Mouse (Mus musculus) spleen, adult 2 months (tissue): ENCODE data around the gene Prkce.

Source experiments
- CTCF ChIP-seq: fragments of 200-500 bp; IDR thresholded peaks from 2 replicates; pipeline ENCODE4 v1.5.1; 2011; ENCODE audit warnings: mild to moderate bottlenecking, inconsistent platforms; ENCODE audit not compliant: insufficient read depth, insufficient read length, insufficient replicate concordance; ENCODE audit errors: extremely low read depth
- POLR2A ChIP-seq: fragments of 200-500 bp; IDR thresholded peaks from 2 replicates; pipeline ENCODE4 v1.6.1; 2011; ENCODE audit warnings: low read depth, low read length, inconsistent platforms

GRCm38 (mm10) chr17:86243109-86243527 is 75.5 kb downstream of the Prkce start:
- TF ChIP-seq CTCF (no peak), POLR2A (no peak)
